Mouse (Mus musculus) lung, postnatal 0 days (tissue): Measurements from ENCODE around the gene Hax1. TPM values are rescaled to one million over a fixed set of nuclear protein-coding genes. Genes with fewer than 3 reads are reported as not detected.

Source experiments
- ATAC-seq: fragments of 200-750 bp; cut with Nextera tagmentation; 2 replicates; pipeline ENCODE4 v1.8.0; 2017; ENCODE audit warnings: moderate library complexity
- DNase-seq: peaks from one replicate; pipeline ENCODE4 v3.0.0-alpha.2; 2016; ENCODE audit warnings: low spot score
- H3K27ac ChIP-seq: fragments of 300-500 bp; sonication (generic); 2 replicates; pipeline ENCODE4 v1.5.1; 2014; ENCODE audit warnings: antibody characterized with exemption, mild to moderate bottlenecking, low read length, mixed read lengths
- H3K27me3 ChIP-seq: fragments of 300-500 bp; sonication (generic); replicated peaks from 2 replicates; pipeline ENCODE4 v1.6.1; 2014; ENCODE audit warnings: low read length, mixed read lengths; ENCODE audit not compliant: insufficient read depth
- H3K36me3 ChIP-seq: fragments of 300-500 bp; sonication (generic); 2 replicates; pipeline ENCODE4 v1.6.1; 2014; ENCODE audit warnings: low read length, mixed read lengths; ENCODE audit not compliant: insufficient read depth
- H3K4me1 ChIP-seq: fragments of 300-500 bp; sonication (generic); 2 replicates; pipeline ENCODE4 v1.6.1; 2014; ENCODE audit warnings: antibody characterized with exemption, low read depth, low read length, mixed read lengths; ENCODE audit not compliant: insufficient read depth
- H3K4me2 ChIP-seq: fragments of 300-500 bp; sonication (generic); replicated peaks from 2 replicates; pipeline ENCODE4 v1.6.1; 2014; ENCODE audit warnings: low read depth, mild to moderate bottlenecking, low read length, moderate library complexity, mixed read lengths
- H3K4me3 ChIP-seq: fragments of 300-500 bp; sonication (generic); 2 replicates; pipeline ENCODE4 v1.5.1; 2014; ENCODE audit warnings: low read depth, low read length
- H3K9ac ChIP-seq: fragments of 300-500 bp; sonication (generic); replicated peaks from 2 replicates; pipeline ENCODE4 v1.6.1; 2014; ENCODE audit warnings: low read depth, mild to moderate bottlenecking
- H3K9me3 ChIP-seq: fragments of 300-500 bp; sonication (generic); 2 replicates; pipeline ENCODE4 v1.6.1; 2016; ENCODE audit warnings: low read length, mixed read lengths
- CTCF ChIP-seq: IDR thresholded peaks from 2 replicates; pipeline ENCODE4 v1.5.1; 2016; ENCODE audit warnings: antibody characterized with exemption, mild to moderate bottlenecking
- EP300 ChIP-seq: IDR thresholded peaks from 2 replicates; pipeline ENCODE4 v1.6.1; 2016; ENCODE audit warnings: antibody characterized with exemption, mild to moderate bottlenecking, control low read depth
- WGBS: fragments of 180-500 bp; shearing (Covaris S2); extraction: QIAGEN DNeasy Blood & Tissue Kit; methylation state at CpG from one replicate; pipeline ENCODE4 v1.1.7; 2014; 5-methylcytosine and 5-hydroxymethylcytosine counted together
- polyA plus RNA-seq: library from polyadenylated mRNA; unstranded; fragments of >200 nt; fragmentation: Nextera tagmentation; extraction: Ambion mirVana; gene quantifications from 2 replicates; pipeline ENCODE4 v1.2.1, GENCODE M21; 2015

Hax1 gene
- polyA plus RNA-seq, 1 experiment from 2014 or later: 93.6 TPM

DNA sequence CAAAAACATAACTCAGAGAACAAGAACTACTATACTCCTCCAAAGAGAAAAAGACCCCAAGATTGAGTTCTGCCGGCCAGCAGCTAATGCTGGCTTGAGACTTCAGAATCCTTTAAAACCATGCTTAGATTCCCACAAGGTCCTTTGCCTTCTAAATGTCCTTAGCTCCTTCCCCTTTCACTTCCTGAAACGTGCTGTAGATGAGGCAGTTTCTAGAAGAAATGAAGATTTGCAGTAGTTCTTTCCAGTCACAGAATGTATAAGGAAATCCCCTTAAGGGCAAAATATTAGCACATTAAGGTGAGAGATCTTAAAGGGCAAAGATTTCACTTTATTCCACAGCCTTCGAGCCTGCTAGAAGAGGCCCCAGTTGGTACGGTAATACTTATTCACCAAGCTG, 1.2 kb upstream of the Hax1 start:
- no peak overlapping the region for H3K4me3 ChIP-seq
- no peak for DNase-seq
- H3K27me3 ChIP-seq: no peaks in the 10 kb centered on the region
- no peak overlapping the region; the same call in 1 of the 2 replicates for H3K4me2 ChIP-seq
- H3K4me1 ChIP-seq: no peaks in the 10 kb centered on the region
- TF ChIP-seq CTCF (no peak), EP300 (no peak)
- no peaks in the 10 kb centered on the region for H3K9me3 ChIP-seq
- peak overlapping the region; percentile 95; the same call in 1 of the 2 replicates for H3K27ac ChIP-seq
- no peaks in the 10 kb centered on the region; the same call in 1 of the 2 replicates for H3K36me3 ChIP-seq
- H3K9ac ChIP-seq: no peak overlapping the region
- ATAC-seq: no peak
- 73% methylated on average over 4 of the region's 4 CpGs for WGBS

DNA sequence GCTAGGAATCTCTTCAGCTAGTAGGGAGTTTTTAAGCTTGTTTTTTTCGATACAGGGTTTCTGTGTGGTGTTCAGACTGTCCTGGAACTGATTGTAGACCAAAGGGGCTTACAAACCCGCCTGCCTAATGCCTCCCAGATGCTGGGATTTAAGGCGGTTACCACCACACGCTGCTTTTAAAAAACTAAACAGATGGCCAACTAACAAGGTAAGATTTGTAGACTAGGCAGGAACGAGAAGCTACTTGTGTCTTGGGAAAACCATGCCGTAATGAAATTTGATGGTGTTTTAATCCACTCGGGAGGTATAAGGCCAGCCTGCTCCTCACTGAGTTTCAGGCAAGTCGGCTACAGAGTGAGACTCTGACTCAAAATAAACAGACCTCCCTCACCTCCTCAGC, 510 bp upstream of the Hax1 start:
- TF ChIP-seq CTCF (no peak), EP300 (no peak)
- no peaks in the 10 kb centered on the region; the same call in 1 of the 2 replicates for H3K36me3 ChIP-seq

DNA sequence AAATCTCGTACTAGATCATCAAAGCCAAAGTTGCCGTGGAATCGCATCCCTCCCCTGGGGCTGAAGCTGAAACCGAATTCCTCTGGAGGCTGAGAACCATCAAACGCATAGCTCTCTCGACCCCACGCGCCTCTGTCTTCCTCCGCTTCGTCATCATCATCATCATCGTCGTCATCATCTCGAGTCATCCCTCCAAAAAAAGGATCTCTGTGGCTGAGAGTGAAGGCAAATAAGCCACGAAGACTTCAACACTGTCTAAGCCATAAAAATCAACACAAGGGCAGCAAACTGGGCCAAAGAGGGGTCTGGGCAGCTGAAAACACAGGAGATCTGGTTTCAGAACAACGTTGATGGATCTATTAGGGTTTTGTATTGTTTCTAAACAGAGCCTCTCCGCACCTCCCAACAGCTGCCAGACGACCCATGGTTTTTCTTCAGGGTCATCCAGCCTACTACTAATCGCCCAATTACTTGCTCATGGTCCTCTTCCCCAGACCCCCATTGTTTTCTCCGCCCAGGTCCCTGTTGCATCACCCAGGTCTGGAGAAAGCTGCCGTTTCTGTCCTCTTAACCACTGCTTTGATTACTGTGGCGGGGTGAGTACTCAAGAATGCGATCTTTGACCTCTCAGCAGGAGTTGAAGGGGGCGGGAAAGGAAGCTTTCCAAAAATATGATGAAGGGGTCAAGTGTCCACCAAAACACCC, 637 bp downstream of the Hax1 start:
- H3K4me3 ChIP-seq: peak overlapping the region; percentile 72
- peak overlapping the region; percentile 95 for H3K27ac ChIP-seq
- no peaks in the 10 kb centered on the region for H3K27me3 ChIP-seq
- no peaks in the 10 kb centered on the region; the same call in 1 of the 2 replicates for H3K36me3 ChIP-seq
- ATAC-seq (peak; percentile 45), DNase-seq (peak; percentile 56)
- H3K9ac ChIP-seq: peak overlapping the region; percentile 75
- no peaks in the 10 kb centered on the region for H3K4me1 ChIP-seq
- H3K4me2 ChIP-seq: peak overlapping the region; percentile 86
- WGBS: 7% methylated on average over 22 of the region's 23 CpGs
- no peaks in the 10 kb centered on the region for H3K9me3 ChIP-seq
- TF ChIP-seq EP300 (no peak; the same call in 1 of the 2 replicates), CTCF (no peak)

More for the DNA sequence above, 510 bp upstream of the Hax1 start:
- 14% methylated on average over 8 of the region's 8 CpGs for WGBS
- peak overlapping the region; percentile 72 for H3K4me3 ChIP-seq
- no peaks in the 10 kb centered on the region for H3K4me1 ChIP-seq
- H3K27me3 ChIP-seq: no peaks in the 10 kb centered on the region
- peak overlapping the region; percentile 75 for H3K9ac ChIP-seq
- peak; percentile 32; the same call in 1 of the 2 replicates for ATAC-seq
- peak overlapping the region; percentile 95 for H3K27ac ChIP-seq
- DNase-seq: peak; percentile 39
- no peaks in the 10 kb centered on the region for H3K9me3 ChIP-seq
- peak overlapping the region; percentile 86 for H3K4me2 ChIP-seq

DNA sequence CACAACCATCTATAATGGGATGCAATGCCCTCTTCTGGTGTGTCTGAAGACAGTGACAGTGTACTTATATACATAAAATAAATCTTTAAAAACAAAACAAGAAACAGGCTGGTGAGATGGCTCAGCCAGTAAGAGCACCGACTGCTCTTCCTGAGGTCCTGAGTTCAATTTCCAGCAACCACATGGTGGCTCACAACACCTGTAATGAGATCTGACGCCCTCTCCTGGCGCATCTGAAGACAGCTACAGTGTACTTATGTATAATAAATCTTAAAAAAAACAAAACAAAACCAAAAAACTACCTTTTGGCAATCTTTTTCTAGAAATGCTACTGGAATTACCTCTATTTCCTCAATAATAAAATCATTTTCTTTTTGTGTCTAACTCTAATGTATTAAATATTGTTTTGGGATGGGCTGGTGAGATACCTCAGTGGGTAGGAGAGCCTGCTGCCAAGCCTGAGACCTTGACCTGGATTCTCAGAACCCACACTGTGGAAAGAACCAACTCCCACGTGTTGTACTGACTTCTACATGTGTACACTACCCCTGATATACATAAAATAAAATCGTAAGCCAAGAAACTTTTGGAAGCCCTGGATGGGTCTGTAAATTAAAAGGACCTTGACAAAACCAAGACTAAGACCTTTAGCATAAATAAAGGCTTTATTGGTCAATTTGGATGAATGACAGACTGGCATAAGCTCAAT, 3.6 kb downstream of the Hax1 start:
- no peaks in the 10 kb centered on the region for H3K36me3 ChIP-seq
- no peak overlapping the region for H3K4me3 ChIP-seq
- ATAC-seq (no peak), DNase-seq (no peak)
- no peak overlapping the region for H3K27ac ChIP-seq
- 86% methylated on average over 5 of the region's 5 CpGs for WGBS
- no peak overlapping the region for H3K4me2 ChIP-seq
- no peak for TF ChIP-seq EP300
- TF ChIP-seq CTCF: 0 out of 2 replicates have a peak, but pooled peaks have one; percentile 5
- H3K4me1 ChIP-seq: no peaks in the 10 kb centered on the region
- H3K9me3 ChIP-seq: no peaks in the 10 kb centered on the region
- H3K27me3 ChIP-seq: no peaks in the 10 kb centered on the region
- H3K9ac ChIP-seq: no peak overlapping the region

DNA sequence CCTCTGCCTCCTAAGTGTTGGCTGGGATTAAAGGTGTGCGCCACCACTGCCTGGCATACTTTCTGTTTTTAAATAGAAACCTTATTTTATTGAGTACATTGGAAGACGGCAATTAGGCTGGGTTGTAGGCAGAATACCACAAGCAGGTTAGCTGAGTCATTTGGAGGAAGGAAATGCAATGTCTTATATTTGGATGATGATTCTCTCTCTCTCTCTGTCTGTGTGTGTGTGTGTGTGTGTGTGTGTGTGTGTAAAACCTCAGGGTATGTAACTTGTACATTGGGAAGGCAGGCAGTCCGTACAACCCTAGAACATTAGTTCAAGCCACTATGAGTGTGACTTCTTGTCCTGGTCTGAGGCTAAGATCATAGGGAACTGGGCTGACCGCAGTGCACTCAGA, 10.8 kb downstream of the Hax1 start:
- Histone ChIP-seq H3K36me3 (no peaks in the 10 kb centered on the region), H3K27me3 (no peaks in the 10 kb centered on the region), H3K4me3 (no peak overlapping the region), H3K27ac (no peak overlapping the region), H3K4me2 (no peak overlapping the region), H3K9ac (no peak overlapping the region), H3K4me1 (no peaks in the 10 kb centered on the region), H3K9me3 (no peaks in the 10 kb centered on the region)
- DNase-seq: no peak
- WGBS: 85% methylated on average over 4 of the region's 4 CpGs
- no peak for ATAC-seq
- no peak for TF ChIP-seq CTCF
- no peak for TF ChIP-seq EP300

DNA sequence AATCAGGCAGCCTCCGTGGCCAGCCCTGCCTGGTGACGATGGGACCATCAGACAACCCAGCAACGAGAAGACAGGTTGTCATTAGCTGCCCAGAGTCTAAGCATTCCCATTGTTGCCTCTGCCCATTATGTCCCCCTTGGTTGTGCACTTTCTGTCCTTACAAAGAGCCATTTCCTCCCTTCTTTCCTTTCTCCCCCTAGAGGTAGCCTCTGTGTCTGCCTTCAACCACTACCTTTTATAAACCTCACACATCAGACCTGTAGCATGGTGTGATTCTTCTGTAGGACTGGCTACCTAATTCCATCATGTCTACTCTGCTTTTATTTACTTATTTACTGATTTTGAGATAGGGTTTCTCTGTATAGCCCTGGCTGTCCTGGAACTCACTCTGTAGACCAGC, 11.4 kb downstream of the Hax1 start:
- 46% methylated on average over 3 of the region's 3 CpGs for WGBS

More for the DNA sequence above, 11.4 kb downstream of the Hax1 start:
- no peak for ATAC-seq
- Histone ChIP-seq H3K9ac (no peak overlapping the region), H3K36me3 (no peaks in the 10 kb centered on the region), H3K27me3 (no peaks in the 10 kb centered on the region), H3K27ac (no peak overlapping the region), H3K4me3 (no peak overlapping the region), H3K4me2 (no peak overlapping the region), H3K9me3 (no peaks in the 10 kb centered on the region), H3K4me1 (no peaks in the 10 kb centered on the region)
- TF ChIP-seq EP300 (no peak), CTCF (peak; percentile 10; the same call in 1 of the 2 replicates)
- DNase-seq: no peak
